Mouse (Mus musculus) limb, embryonic 11.5 days (tissue): ENCODE measurements around the gene Slc45a3. TPM values are rescaled to one million over a fixed set of nuclear protein-coding genes. Genes with fewer than 3 reads are reported as not detected.

Source experiments
- ATAC-seq: fragments of 200-750 bp; cut with Nextera tagmentation; 2 replicates; pipeline ENCODE4 v1.8.0; 2017; ENCODE audit warnings: low read depth; ENCODE audit not compliant: insufficient number of reproducible peaks, low FRiP score, low TSS enrichment
- DNase-seq: peaks from one replicate; pipeline ENCODE4 v3.0.0-alpha.2; 2015; ENCODE audit warnings: low spot score
- H3K27ac ChIP-seq: fragments of 300-500 bp; sonication (generic); replicated peaks from 2 replicates; pipeline ENCODE4 v1.5.1; 2014; ENCODE audit warnings: low read depth, mild to moderate bottlenecking, low read length
- H3K27me3 ChIP-seq: fragments of 300-500 bp; sonication (generic); 2 replicates; pipeline ENCODE4 v1.6.1; 2014; ENCODE audit warnings: mild to moderate bottlenecking, low read length, mixed read lengths; ENCODE audit not compliant: control insufficient read depth, insufficient read depth
- H3K36me3 ChIP-seq: fragments of 300-500 bp; sonication (generic); 2 replicates; pipeline ENCODE4 v1.6.1; 2014; ENCODE audit warnings: mild to moderate bottlenecking, low read length, moderate library complexity, mixed read lengths; ENCODE audit not compliant: control insufficient read depth, insufficient read depth
- H3K4me1 ChIP-seq: fragments of 300-500 bp; sonication (generic); 2 replicates; pipeline ENCODE4 v1.6.1; 2014; ENCODE audit warnings: low read length, mixed read lengths; ENCODE audit not compliant: control insufficient read depth, insufficient read depth
- H3K4me2 ChIP-seq: fragments of 300-500 bp; sonication (generic); 2 replicates; pipeline ENCODE4 v1.6.1; 2014; ENCODE audit warnings: low read depth, mild to moderate bottlenecking, moderate library complexity; ENCODE audit not compliant: severe bottlenecking
- H3K4me3 ChIP-seq: fragments of 300-500 bp; sonication (generic); 2 replicates; pipeline ENCODE4 v1.5.1; 2014; ENCODE audit warnings: low read depth, low read length
- H3K9ac ChIP-seq: fragments of 300-500 bp; sonication (generic); 2 replicates; pipeline ENCODE4 v1.6.1; 2014; ENCODE audit warnings: mild to moderate bottlenecking, low read length
- H3K9me3 ChIP-seq: fragments of 300-500 bp; sonication (generic); 2 replicates; pipeline ENCODE4 v1.6.1; 2016; ENCODE audit warnings: low read length; ENCODE audit not compliant: control insufficient read depth
- WGBS: fragments of 180-500 bp; shearing (Covaris S2); extraction: QIAGEN DNeasy Blood & Tissue Kit; methylation state at CpG from one replicate; pipeline ENCODE4 v1.1.7; 2014; 5-methylcytosine and 5-hydroxymethylcytosine counted together
- polyA plus RNA-seq: library from polyadenylated mRNA; unstranded; fragments of >200 nt; fragmentation: Nextera tagmentation; extraction: Ambion mirVana; gene quantifications from 2 replicates; pipeline ENCODE4 v1.2.1, GENCODE M21; 2014

The Slc45a3 gene
- polyA plus RNA-seq = 1.7 and 2.3 TPM in 2 replicates

GRCm38 (mm10) chr1:131962606-131963084, at the start of gene Slc45a3:
Gene Slc45a3 (plus strand): TSS chr1:131962967.
- Histone ChIP-seq H3K36me3 (no peaks in the 10 kb centered on the region), H3K4me2 (peak within 1 kb of the TSS; percentile 99), H3K9ac (peak within 1 kb of the TSS; percentile 55), H3K4me3 (peak within 1 kb of the TSS; percentile 65), H3K27ac (no peak within 1 kb of the TSS), H3K27me3 (peaks cover 21% of the 10 kb centered on the region), H3K9me3 (no peaks in the 10 kb centered on the region), H3K4me1 (peaks cover 11% of the 10 kb centered on the region)
- ATAC-seq (peak; percentile 58; the same call in 1 of the 2 replicates), DNase-seq (peak; percentile 61)
- under 1% methylated on average over 35 of the region's 35 CpGs for WGBS

DNA sequence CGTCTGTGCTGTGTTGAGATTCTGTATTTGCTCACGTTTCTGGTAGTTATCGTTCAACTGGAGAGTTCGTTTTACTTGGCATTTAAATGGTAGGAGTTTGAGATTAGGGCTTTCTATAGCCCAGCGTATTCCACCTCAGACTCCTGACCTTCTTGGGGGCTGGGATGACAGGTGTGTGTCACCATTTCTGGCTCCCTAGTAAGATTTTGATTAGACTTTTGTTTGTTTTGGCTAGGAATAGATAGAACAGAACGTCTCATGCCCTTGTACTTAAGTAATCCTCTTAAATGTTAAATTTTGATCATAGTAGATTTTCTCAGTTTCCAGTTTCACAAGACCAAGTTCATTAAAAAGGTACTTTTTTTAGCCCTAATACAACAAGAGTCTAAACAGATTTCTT, 45.1 kb upstream of the Slc45a3 start:
- H3K4me3 ChIP-seq = no peak overlapping the region
- WGBS = 88% methylated on average over 6 of the region's 6 CpGs
- peaks cover 11% of the 10 kb centered on the region for H3K36me3 ChIP-seq
- no peaks in the 10 kb centered on the region for H3K27me3 ChIP-seq
- H3K4me1 ChIP-seq = no peaks in the 10 kb centered on the region
- no peak overlapping the region for H3K9ac ChIP-seq
- H3K4me2 ChIP-seq = no peak overlapping the region
- H3K9me3 ChIP-seq = no peaks in the 10 kb centered on the region
- DNase-seq (no peak), ATAC-seq (no peak)
- H3K27ac ChIP-seq = no peak overlapping the region

DNA sequence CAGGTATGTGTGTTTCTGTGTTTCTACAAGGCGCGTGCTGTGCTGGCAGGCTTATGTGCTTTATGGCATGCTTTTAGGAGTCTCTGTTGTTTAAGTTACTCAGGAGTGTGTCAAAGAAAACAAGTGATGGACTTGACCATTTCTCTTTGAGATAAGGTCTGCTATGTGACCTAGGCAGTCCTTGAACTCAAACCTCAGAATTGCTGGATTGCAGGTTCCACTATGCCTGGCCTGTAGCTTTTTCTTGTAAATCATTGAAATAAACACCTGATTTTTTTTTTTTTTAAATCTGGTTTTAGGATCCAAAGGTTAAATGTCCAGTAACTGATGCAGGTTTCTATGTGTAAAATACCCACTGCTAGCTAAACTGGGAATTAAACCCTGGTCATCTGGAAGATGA, 43.7 kb upstream of the Slc45a3 start:
- Histone ChIP-seq H3K27ac (no peak overlapping the region), H3K4me1 (no peaks in the 10 kb centered on the region), H3K4me3 (no peak overlapping the region), H3K4me2 (no peak overlapping the region), H3K36me3 (peaks cover 16% of the 10 kb centered on the region), H3K27me3 (no peaks in the 10 kb centered on the region), H3K9ac (no peak overlapping the region), H3K9me3 (no peaks in the 10 kb centered on the region)
- DNase-seq (no peak), ATAC-seq (no peak)
- WGBS = 95% methylated on average over 2 of the region's 2 CpGs

GRCm38 (mm10) chr1:131922100-131922499, 40.7 kb upstream of the Slc45a3 start:
- Histone ChIP-seq H3K4me2 (no peak overlapping the region), H3K4me3 (no peak overlapping the region), H3K27me3 (no peaks in the 10 kb centered on the region), H3K9me3 (no peaks in the 10 kb centered on the region), H3K27ac (no peak overlapping the region), H3K4me1 (no peaks in the 10 kb centered on the region), H3K36me3 (peaks cover 21% of the 10 kb centered on the region), H3K9ac (no peak overlapping the region)
- ATAC-seq (no peak), DNase-seq (no peak)
- 97% methylated on average over 3 of the region's 3 CpGs for WGBS

DNA sequence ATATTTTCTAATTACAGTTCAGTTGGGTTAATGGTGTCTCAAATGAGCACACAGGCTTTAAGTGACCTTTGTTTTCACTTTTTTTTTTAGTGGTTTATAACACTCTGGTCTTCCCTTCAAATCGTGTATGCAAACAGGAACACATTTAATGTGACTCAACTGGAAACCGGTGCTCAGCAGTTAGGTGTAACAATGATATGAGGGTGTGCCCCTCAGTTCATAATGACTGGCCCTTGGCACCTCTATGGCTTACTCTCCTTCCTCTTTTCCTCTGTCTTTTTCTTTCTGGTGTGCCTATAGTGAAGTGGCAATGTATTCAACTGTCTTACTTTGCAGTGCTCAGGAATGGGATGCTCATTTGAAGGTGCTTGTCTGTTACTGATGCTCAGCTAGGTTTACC, 29.3 kb upstream of the Slc45a3 start:
- H3K36me3 ChIP-seq = peaks cover 20% of the 10 kb centered on the region; the same call in 1 of the 2 replicates
- H3K27me3 ChIP-seq = no peaks in the 10 kb centered on the region
- DNase-seq = no peak
- H3K4me2 ChIP-seq = no peak overlapping the region
- no peaks in the 10 kb centered on the region for H3K4me1 ChIP-seq
- no peaks in the 10 kb centered on the region for H3K9me3 ChIP-seq
- H3K4me3 ChIP-seq = no peak overlapping the region
- H3K27ac ChIP-seq = no peak overlapping the region
- 91% methylated on average over 2 of the region's 2 CpGs for WGBS
- no peak for ATAC-seq
- H3K9ac ChIP-seq = no peak overlapping the region

DNA sequence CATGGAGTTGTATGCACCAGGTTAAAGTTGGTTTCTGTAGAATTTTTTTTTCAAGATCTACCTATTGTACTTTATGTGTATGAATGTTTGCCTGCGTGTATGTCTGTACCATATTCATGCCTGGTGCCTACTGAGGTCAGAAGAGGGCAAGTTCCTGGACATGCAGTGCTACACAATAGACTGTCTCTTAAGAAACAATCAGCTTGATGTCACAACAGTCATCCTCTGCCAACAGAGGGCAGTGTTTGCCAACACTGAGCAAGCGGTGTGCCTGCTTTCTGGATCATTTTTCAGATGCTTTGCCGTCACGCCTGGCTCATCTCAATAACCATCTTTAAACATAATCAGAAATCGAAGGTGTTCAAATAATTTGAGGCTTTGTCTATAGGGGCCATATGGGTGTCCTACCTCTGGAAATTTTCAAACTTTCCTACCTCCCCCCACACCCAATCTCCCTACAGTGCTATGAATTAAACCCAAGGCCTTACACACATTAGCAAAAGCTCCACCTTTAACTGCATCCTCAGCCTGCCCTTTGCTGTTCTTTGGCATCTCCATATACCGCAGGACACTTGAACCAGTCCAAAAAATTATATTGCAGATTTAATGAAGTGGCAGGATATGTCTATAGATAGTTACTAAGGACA, 25.0 kb upstream of the Slc45a3 start:
- DNase-seq = peak; percentile 76
- Histone ChIP-seq H3K4me2 (no peak overlapping the region), H3K4me3 (no peak overlapping the region), H3K27ac (no peak overlapping the region), H3K9ac (no peak overlapping the region), H3K4me1 (no peaks in the 10 kb centered on the region), H3K27me3 (no peaks in the 10 kb centered on the region), H3K9me3 (no peaks in the 10 kb centered on the region), H3K36me3 (peaks cover 4% of the 10 kb centered on the region; the same call in 1 of the 2 replicates)
- 0 out of 2 replicates have a peak, but pooled peaks have one; percentile 44 for ATAC-seq
- 73% methylated on average over 6 of the region's 6 CpGs for WGBS

DNA sequence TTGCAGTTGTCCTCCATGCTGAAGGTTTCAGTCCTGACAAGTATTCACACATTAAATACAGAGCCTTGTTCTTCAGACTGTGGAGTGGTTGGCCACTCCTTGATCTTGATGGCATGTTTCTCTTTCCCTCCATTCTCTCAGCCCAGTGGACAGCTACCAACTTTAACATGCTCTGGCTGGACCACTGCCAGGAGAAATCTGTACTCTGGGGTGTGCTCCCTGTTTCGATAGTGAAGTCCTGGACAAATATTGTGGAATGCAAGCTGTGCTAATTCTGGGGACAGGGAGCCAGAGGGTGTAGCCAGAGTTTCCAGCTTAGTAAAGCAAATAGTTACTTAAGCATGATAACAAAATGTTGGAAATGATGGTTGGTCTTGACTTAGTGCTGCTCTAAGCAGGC, 24.0 kb upstream of the Slc45a3 start:
- H3K9ac ChIP-seq = no peak overlapping the region
- peaks cover 2% of the 10 kb centered on the region; the same call in 1 of the 2 replicates for H3K36me3 ChIP-seq
- ATAC-seq (no peak), DNase-seq (no peak)
- H3K27me3 ChIP-seq = no peaks in the 10 kb centered on the region
- H3K9me3 ChIP-seq = no peaks in the 10 kb centered on the region
- H3K4me2 ChIP-seq = no peak overlapping the region
- no peak overlapping the region for H3K27ac ChIP-seq
- H3K4me3 ChIP-seq = no peak overlapping the region
- 86% methylated on average over 1 of the region's 1 CpGs for WGBS
- no peaks in the 10 kb centered on the region for H3K4me1 ChIP-seq

DNA sequence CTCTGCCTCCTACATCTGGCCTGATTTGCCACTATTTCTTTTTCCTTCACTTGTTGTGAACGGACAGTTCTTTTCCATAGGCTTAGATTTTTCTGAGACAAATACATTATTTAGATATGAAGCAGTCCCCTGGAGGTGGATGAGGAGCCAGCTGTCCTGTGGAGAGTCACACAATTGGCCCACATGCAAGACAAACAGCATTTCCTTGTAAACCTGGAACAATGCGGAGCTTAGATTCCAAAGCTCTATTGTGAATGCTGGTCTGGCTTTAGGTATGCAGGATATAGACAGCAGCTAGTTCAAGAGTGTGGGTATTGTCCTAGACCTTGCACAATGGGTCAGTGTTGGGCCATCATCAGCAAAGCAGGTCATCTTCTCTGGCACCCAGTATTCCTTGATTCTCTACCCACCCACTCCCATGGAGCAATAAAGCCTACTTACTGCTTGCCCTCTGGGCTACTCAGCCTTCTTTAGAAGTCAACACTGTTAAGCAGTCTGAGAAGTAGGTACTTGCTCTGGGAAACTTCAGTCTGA, 22.0 kb upstream of the Slc45a3 start:
- DNase-seq (no peak), ATAC-seq (no peak)
- Histone ChIP-seq H3K9me3 (no peaks in the 10 kb centered on the region), H3K36me3 (no peaks in the 10 kb centered on the region), H3K4me1 (no peaks in the 10 kb centered on the region), H3K27me3 (no peaks in the 10 kb centered on the region), H3K4me2 (no peak overlapping the region), H3K27ac (no peak overlapping the region), H3K9ac (no peak overlapping the region), H3K4me3 (no peak overlapping the region)
- WGBS = 84% methylated on average over 2 of the region's 2 CpGs
